Mouse (Mus musculus) thymus, postnatal 4 days (tissue): ENCODE results near the gene Akt1s1.

ENCODE experiments used
- DNase-seq: peaks from one replicate; pipeline ENCODE4 v3.0.0; 2021

Gene Akt1s1

DNA sequence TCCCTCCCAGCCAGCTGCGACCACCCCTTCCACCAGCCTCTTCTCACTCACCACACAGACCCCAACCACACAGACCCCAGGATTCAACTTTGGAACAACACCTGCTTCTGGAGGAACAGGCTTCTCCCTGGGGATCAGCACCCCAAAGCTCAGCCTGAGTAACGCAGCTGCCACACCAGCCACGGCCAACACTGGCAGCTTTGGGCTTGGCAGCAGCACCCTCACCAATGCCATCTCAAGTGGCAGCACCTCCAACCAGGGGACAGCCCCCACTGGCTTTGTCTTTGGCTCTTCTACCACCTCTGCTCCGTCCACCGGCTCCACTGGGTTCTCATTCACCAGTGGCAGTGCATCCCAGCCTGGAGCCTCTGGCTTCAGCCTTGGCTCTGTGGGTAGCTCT is 20.1 kb upstream of the Akt1s1 start:
- no peak for DNase-seq

DNA sequence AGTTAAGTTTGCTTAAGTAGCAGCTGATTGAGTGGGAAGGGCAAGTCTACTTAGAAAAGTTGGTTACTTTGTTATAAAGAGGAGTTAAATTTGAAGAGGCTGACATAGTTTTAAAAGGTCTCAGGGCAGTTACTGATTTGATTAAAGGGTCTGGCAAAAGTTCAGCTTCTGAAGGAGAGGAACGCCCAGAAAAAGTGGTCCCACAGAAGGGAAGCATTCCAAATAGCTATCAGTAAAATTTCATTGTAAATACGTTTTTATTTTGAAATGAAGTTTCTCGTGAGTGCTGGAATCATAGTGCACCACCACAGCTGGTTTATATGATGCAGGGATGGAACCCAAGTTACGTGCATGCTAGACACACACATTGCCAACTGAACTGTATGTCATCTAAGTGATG is 16.0 kb upstream of the Akt1s1 start:
- no peak for DNase-seq

DNA sequence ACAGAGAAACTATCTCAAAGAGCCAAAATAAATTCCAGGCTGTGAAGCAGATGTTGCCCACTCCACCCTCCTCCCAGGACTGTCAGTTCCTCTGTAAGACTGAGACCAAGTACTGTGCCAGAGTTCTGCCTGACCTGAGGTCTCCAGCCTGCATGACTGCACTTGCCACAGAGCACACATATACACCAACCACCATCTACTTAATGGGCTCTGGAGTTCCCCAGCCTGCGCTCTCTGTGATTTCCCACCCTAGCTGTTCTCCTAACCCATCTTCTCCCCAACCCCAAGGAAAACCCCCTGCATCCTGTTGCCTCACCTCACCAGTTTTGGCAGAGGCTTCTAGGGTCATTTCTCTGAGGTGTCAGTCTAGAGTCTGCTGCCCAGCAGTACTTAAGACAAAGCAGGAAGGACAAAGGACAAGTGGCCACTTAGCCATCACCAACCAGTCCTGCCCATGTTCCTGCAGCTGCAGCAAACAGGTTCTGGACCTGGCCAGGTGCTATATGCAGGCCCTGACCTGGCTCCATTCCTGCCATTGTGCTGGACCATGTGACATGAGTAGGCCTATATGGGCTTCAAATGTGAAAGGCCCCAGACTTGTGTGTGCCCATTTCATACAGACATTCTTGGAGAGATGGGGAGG is 13.3 kb upstream of the Akt1s1 start:
- DNase-seq = no peak

DNA sequence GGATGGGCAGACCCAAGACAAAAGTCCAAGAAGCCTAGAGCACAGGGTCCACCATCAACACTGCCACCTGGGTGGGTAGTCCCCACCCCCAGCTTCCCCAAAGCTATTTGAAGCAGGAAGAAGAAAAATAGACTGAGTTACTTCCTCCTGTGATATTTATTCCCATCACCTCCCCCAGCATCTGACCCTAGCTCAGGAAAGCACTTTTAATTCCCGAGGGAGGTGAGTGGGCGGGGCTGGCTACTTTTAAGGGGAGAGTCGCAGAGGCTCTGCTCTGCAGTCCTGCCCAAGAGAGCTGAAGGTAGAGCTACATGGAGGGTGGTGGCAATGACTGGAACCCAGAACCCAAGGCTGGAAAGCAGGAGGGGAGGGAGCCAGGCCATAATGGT is 12.8 kb upstream of the Akt1s1 start:
- DNase-seq = no peak

DNA sequence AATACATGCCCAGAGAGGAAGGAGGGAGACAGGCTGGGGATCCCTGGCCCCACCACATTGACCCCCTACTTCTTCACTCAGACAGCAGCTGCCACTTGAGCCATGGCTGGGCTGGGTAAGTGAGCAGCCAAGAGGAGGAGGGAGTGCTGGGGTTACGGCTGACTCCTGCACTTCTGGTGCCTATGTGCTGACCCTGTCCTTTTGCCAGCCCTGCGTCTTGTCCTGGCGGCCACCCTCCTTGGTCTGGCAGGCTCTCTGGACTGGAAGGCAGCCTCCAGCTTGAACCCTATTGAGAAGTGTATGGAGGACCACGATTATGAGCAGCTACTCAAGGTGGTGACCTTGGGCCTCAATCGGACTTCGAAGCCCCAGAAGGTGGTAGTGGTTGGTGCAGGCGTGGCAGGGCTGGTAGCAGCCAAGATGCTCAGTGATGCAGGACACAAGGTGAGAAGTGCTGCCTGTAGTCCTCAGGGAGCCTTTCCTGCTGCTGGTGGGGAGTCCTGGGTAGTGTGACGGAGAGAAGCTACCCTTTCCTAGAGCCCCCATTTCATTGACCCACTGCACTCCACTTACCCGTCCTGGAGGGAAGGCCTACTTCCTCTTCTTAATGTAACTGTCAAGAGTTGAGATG is 12.3 kb upstream of the Akt1s1 start:
- DNase-seq = no peak

DNA sequence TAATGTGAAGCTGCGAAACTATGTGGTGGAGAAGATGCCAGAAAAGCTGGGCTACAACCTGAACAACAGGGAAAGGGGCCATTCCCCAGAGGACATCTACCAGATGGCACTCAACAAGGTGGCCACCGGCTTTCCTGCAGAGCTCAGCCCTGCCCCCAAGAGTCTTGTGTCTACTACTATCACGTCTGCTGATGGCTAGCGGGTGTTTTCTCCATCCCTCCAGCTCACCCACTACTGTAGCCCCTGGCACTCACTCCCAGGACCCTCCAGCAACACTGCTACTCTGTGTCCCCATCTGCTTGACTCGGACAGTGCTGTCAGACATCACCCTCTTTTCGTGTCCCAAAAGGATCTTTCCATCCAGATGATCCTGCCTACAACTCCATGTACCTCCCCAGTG is 10.7 kb upstream of the Akt1s1 start:
- DNase-seq = no peak

DNA sequence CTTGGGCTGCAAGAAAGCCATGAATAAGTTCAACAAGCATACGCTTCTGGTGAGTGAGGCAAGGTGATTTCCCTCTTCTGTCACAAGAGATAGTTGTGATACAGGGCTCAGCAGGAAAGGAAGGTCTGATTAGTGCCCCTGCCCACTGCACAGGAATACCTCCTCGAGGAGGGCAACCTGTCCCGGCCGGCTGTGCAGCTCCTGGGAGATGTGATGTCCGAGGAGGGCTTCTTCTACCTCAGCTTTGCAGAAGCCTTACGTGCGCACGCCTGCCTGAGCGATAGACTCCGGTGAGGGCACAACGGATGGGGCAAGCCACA is 9.7 kb upstream of the Akt1s1 start:
- no peak for DNase-seq

DNA sequence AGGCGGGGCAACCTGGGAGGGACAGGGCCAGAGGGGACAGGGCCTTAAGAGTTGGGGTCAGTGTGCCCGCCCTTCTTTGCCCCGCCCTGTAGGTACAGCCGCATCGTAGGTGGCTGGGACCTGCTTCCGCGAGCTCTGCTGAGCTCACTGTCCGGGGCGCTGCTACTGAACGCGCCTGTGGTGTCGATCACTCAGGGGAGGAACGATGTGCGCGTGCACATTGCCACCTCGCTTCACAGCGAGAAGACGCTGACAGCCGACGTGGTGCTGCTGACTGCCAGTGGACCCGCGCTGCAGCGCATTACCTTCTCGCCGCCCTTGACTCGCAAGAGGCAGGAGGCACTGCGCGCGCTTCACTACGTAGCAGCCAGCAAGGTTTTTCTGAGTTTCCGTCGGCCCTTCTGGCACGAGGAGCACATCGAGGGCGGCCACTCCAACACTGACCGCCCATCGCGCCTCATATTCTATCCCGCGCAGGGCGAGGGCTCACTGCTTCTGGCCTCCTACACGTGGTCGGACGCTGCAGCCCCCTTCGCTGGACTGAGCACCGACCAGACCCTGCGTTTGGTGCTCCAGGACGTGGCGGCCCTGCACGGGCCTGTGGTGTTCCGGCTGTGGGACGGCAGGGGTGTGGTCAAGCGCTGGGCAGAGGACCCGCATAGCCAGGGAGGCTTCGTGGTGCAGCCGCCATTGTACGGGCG is 9.2 kb upstream of the Akt1s1 start:
- peak; percentile 72 for DNase-seq

DNA sequence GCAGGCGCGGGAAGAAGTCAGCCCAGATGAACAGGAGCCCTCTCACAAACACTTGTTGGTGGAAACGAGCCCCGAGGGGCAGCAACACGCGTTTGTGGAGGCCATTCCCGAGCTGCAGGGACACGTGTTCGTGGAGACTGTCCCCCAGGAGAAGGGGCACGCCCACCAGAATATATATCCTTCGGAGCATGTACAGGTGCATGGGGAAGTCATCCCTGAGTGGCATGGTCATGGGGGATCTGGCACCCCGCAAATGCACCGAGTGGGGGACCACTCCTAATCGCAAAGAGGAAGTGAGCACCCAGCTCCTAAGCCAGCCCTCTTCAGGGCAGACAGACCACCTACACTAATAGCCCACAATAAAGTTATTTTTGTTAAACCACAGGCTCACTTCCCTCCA is 8.4 kb upstream of the Akt1s1 start:
- no peak for DNase-seq

DNA sequence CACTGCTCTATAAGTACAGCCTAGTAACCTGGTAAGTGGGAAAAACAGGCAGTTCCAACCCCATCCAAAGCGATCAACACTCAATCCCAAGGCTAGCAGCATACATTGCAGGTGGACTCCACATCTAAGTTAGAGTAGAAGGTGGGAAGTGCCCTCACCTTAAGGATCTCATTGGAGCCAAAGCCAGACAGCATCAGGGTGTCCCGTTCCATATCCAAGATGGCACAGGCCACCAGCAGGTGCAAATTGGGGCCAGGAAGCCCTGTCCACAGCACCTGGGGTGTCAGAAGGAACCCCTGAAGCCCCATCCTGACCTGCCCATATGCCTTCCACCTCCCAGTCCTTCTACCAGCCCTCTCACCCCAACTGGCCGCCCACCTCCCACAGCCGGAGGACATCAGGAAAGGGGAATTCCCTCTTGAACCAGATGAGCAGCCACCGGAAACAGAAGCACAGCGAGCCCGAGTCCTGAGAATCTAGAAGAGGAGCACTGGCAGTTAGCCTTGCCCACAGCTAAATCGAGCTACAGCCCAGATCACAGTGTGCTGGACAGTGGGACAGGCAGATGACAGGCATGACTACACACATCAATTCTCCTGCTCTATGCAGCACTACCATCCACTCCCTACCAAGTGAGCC is 6.8 kb upstream of the Akt1s1 start:
- no peak for DNase-seq

DNA sequence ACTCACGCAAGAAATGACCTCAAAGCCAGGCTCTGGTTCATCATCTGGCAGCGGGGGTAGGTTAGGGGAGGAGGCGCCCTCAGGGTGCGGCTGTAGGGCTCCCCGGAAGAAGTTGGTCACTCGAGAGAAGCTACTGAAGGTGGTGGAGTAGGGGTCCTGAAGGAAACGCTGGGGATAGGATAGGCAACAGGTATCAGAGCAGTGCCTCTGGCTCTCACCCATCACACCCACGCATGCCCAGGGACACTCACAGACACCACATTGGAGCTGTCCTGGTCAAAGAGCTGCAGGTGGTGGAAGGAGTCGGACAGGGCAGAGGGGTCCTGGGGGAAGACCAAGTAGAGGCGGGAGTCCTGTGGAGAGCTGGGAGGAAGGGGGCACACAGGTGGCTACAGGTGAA is 3.8 kb upstream of the Akt1s1 start:
- no peak for DNase-seq

DNA sequence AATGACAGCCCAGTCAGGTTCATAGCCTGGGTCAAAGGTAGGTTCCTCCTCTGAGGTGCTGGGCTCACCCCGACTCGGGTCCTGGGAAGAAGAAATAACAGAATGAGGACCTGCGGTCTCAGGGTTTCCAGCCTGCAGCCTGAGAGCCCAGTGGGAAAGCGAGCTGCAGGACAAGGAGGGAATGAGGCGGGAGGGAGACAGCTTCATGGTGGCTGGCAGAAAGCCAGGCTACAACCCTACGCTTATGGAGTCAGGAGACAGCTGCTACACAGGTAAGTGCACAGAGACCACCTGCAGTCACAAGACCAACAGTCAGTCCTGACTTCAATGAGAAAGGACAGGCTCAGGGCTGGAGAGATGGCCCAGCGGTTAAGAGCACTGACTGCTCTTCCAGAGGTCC is 2.0 kb upstream of the Akt1s1 start:
- DNase-seq = no peak

DNA sequence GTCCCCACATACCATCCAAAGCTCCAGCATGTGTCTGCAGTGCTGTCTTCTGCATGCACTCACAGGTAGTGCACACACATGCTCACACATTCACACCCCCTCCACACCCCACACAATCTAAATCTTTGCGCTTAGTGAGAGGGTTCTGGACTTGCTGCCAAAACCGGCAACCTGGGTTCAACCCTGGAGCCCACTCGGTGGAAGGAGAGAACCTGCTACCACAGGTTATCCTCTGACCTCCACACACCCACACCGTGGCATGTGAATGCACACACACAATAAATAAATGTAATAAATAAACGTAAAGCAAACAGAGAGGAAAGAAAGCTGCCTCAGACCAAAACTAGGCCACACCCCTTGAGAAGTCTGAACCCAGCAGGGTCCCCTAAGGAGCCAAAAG is 1.0 kb upstream of the Akt1s1 start:
- DNase-seq = no peak

DNA sequence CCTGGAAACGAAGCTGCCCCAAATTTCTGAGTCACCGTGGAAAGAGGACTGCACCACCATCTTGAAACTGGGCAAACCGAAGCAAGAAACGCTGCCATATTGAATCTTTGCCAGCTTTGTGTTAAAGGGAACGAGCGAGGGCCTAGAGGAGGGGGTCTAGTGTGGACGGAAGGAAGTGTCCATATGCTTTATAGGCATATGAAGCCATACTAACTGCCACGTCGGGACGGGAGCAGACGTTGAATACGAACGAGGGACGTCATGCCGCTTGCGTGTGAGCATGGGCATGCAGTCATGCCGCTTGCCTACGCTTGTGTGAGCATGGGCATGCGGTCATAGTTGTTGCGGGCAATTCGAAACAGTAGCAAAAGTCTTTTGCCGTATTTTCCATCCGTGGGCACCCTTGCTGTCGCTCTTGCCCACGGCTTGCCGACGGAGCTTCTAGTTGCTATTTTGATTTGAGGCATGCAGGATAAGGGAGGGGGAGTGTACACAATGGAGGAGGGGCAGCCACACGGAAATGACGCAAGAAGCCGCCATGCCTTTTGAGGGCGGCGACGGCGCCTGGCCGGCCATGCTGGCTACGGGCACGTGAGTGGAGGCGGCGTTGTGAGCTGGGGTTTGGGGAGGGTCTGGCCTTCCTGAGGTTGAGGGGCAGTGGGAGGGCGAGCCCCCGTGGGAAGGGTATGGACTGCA is 773 bp downstream of the Akt1s1 start:
- DNase-seq = peak; percentile 90

DNA sequence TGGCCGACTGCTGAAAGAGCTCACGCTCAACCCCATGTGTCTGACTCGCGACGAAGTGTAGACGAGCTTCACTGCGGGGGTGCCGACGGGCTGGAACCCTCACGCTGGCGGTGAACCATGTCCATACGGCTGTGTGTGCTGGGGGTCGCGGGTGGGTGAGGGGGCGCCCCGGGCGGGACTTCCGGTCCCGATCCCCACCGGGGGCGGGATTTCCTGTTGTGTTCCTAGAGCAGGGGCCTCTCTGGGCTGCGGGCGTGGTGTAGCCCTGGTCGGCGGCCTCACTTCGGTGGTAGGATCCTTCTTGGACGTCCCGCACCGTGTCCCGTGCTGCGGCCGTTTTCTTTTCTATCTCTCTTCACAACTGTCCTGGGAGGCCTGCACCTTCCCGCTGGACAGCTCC is 1.4 kb downstream of the Akt1s1 start:
- DNase-seq = peak; percentile 87

DNA sequence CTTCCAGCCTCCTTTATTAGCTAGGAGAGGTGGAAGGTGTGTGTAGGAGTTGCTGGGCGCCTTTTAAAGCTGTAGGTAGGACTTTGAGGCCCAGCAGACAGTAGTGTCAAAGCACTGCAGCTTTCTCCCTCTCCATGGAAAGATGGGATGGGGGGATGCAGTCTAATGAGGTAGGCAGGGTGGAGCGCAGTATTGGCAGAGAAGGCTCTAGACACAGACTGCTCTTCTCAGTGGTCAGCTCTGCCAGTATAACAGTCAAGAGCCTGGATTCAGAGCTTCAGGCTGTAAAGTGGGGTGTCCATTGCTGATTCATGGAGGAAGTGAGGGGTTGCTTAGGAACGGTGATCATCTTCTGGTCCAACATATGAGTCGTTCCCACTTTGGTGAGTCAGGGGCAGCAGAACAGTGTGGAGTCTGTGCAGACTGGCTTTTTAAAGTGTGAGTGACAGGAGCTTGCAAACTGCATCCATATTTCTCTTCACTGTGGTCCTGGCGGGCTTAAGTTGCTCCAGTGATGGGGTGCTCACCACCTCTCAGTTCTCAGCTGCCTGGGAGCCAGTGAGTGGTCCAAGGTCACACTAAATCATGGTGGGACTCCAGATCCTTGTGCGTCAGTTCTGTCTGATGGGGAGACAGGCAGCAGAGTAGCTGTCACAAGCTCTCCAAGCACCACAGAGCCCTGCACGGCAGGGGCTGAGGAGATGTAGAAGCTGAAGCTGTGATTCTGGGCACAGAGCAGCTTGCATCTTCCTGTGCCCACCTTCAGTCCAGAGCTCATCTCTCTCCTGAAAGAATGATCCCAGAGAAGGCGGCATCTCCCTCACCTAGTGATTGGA is 2.2 kb downstream of the Akt1s1 start:
- DNase-seq = no peak

DNA sequence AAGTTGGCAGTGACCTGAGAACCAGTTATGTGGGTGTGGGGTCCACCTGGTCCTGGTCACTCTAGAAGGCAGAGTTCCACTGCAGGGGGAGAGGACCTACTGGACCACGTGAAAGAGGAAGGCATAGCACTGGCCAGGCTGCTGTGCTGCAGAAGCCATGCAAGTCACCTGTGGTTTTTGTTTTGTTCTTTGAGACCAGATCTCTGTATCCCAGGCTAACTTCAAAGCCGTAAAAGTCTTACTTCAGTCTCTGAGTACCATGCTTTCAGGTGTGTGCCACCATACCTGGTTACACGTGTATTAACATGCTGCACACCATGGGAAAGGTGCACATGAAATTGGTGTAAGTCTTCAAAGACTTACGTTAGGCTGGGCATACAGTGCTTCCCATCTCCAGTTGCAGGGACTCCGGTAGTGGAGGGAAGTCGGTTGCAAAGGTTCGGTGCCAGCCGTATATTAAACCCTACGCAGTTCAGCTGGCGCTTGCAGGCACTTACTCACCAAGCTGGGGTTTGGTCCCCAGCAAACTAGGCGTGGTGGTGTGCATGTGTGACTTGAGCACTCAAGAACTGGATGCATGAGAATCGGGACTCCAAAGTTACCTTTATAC is 2.9 kb downstream of the Akt1s1 start:
- no peak for DNase-seq

DNA sequence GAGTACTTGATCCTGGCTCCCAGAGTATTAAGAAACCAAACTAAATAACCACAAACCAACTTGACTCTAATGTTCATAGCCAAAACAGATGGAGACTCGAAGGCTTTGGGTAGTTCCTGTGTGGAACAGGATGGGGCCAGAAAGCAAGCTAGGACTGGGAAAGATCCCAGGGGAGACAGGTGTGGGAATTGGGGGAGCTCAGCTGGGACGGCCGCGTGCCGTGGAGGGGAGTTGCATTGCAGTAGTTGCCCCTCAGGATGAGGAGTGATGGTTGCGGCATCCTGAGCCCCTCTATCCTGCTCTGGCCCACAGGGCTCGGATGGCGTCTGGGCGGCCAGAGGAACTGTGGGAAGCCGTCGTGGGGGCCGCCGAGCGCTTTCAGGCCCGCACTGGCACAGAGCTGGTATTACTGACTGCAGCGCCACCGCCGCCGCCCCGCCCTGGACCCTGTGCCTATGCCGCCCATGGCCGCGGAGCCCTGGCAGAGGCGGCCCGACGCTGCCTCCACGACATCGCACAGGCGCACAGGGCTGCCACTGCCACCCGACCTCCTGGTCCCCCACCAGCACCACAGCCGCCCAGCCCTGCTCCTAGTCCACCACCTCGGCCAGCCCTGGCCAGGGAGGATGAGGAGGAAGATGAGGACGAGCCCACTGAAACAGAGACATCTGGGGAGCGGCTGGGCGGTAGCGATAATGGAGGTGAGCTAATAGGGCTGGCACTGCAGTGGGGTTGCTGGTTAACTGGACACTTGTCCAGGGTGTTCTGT is 3.7 kb downstream of the Akt1s1 start:
- DNase-seq = no peak

DNA sequence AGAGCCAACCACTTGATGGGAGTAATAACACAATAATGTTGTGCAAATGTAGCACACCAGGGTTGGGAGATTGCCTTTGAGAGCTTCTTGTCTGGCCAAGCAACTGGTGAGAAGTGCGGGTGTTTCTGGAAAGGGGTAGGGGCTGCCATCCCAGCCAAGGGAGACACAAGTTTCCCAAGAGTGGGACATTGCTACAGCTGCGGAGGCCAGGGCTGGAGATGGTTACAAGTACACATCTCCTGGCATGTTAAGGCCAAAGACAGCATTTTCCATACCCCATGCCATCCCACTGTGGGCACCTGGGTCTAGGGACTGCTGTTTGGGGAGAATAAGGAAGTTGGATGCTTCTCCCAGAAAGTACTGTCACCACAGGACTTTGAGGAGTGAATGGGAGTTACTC is 4.3 kb downstream of the Akt1s1 start:
- DNase-seq = no peak

DNA sequence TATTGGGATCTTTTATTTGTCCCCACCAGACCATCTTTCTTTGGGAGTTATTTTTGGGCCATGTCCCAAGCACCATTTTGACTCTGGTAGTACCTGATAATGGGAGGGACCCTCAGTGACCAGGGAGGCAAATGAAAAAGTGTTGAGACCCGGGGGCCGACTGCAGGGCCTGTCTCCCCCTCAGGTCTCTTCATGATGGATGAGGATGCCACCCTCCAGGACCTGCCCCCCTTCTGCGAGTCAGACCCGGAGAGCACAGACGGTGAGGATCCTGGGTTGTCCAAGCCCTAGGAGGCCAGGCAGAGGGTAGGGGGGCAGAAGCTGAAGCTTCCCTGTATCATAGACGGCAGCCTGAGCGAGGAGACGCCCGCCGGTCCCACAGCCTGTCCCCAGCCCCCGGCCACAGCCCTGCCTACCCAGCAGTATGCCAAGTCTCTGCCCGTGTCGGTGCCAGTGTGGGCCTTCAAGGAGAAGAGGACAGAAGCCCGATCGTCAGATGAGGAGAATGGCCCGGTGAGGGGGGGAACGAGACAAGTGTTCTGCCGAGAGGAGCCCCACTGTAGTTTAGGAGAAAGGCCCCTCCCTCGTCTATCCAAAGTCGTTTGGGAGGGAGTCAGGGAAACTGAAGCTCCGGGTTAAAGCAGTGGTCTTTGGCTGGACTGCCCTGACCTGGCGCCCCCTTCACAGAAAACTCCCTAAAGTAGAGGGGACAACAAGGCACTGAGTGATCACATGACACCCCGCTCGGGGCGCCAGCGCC is 5.0 kb downstream of the Akt1s1 start:
- no peak for DNase-seq
